8 mouse cellular contexts compared by ENCODE assay signal in the genomic region with DNA sequence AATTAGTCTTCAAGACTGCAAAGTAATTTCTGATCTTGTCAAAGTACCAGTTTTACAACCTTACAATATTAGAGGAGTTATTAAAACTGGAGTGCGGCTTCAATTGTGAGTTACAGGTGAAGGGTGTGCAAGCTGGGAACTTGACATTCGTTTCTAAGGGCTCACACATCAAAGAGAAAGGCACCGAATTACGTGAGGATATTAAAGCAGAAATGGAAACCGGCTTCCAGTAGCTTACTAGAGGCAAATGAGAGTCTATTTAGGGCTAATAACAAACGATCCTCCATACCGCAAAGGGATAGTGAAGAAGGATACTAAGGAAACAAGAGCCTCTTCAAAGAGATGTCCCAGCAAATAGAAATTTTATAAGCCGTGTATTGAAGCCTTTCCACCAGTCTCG. TPM values are rescaled to one million over a fixed set of nuclear protein-coding genes. Genes with fewer than 3 reads are reported as not detected.
DNase-seq lines count a peak whose midpoint lies in the region; ATAC-seq and TF ChIP-seq lines count a peak whose summit lies in the region.

No protein-coding gene starts in this region.

- H3K27me3 ChIP-seq in heart, adult 2 months (ENCODE audit: control insufficient read depth, insufficient read depth, low read length), result no peaks in the 10 kb centered on the region
- H3K27me3 ChIP-seq in forebrain, embryonic 12.5 days, result no peaks in the 10 kb centered on the region
- no peaks in the 10 kb centered on the region for H3K27me3 ChIP-seq in liver, embryonic 14.5 days (ENCODE audit: control insufficient read depth, insufficient read depth, low read length)

- TF ChIP-seq POLR2A in heart, adult 2 months (IDR thresholded peaks at IDR 0.05; ENCODE audit: insufficient read depth, low read depth, low read length), result no peak

- TF ChIP-seq EP300 in heart, adult 2 months (IDR thresholded peaks at IDR 0.05; ENCODE audit: insufficient read depth, low read depth, low read length), result no peak
- TF ChIP-seq EP300 in liver, embryonic 14.5 days (IDR thresholded peaks at IDR 0.05; ENCODE audit: low read depth), result no peak

- TF ChIP-seq CTCF in heart, adult 2 months (IDR thresholded peaks at IDR 0.05), result no peak
- TF ChIP-seq CTCF in liver, embryonic 14.5 days (IDR thresholded peaks at IDR 0.05; ENCODE audit: low read depth), result no peak

- peaks cover 7% of the 10 kb centered on the region for H3K4me1 ChIP-seq in heart, adult 2 months (ENCODE audit: control insufficient read depth, insufficient read depth, low read length)
- peaks cover 36% of the 10 kb centered on the region for H3K4me1 ChIP-seq in forebrain, embryonic 12.5 days
- peaks cover 50 to 52% of the 10 kb centered on the region in 2 experiments for H3K4me1 ChIP-seq in liver, embryonic 14.5 days (replicated peaks; ENCODE audit: control insufficient read depth in 2 of 2, insufficient read depth in 2 of 2, low read length in 1 of 2)

- intact Hi-C loops in heart, adult 2 months (cut with DNase I), result loop anchor here (2.0 to 5.0 kb wide), 5 partner anchors 18 to 116 kb away; no protein-coding TSS in a partner anchor
- intact Hi-C loops in heart, postnatal 25 days (cut with DNase I), result loop anchor here (5.0 to 10.0 kb wide), 2 partner anchors 76 to 486 kb away; no protein-coding TSS in a partner anchor

- peak overlapping the region; percentile 98; the same call in 1 of the 2 replicates for H3K9ac ChIP-seq in heart, adult 2 months (ENCODE audit: low read depth, low read length)
- peak overlapping the region; percentile 96 for H3K9ac ChIP-seq in forebrain, embryonic 12.5 days
- H3K9ac ChIP-seq in liver, embryonic 14.5 days (replicated peaks), result peak overlapping the region; percentile 99

- peaks cover 2% of the 10 kb centered on the region for H3K79me2 ChIP-seq in heart, adult 2 months (replicated peaks; ENCODE audit: control insufficient read depth, insufficient read depth, low read length)

- H3K36me3 ChIP-seq in heart, adult 2 months (ENCODE audit: control insufficient read depth, insufficient read depth, low read length), result peaks cover 15% of the 10 kb centered on the region
- no peaks in the 10 kb centered on the region for H3K36me3 ChIP-seq in forebrain, embryonic 12.5 days (replicated peaks)
- H3K36me3 ChIP-seq in liver, embryonic 14.5 days (replicated peaks; ENCODE audit: control insufficient read depth, insufficient read depth, low read depth), result no peaks in the 10 kb centered on the region

- H3K9me3 ChIP-seq in forebrain, embryonic 12.5 days, result no peaks in the 10 kb centered on the region
- H3K9me3 ChIP-seq in liver, embryonic 14.5 days (ENCODE audit: control insufficient read depth, low read length), result no peaks in the 10 kb centered on the region

- peak overlapping the region; percentile 99 for H3K27ac ChIP-seq in heart, adult 2 months
- no peak overlapping the region for H3K27ac ChIP-seq in forebrain, embryonic 12.5 days
- peak overlapping the region; percentile 55 for H3K27ac ChIP-seq in liver, embryonic 14.5 days

- no peak for DNase-seq in heart, adult 2 months
- no peak for DNase-seq in heart, postnatal 25 days (ENCODE audit: low spot score)
- DNase-seq in CD4-positive helper T cell, adult 2 months (ENCODE audit: low read depth, low spot score), result peak; percentile 42
- DNase-seq in liver, embryonic 14.5 days (ENCODE audit: low read depth in 3 of 3, low spot score in 3 of 3), result no peak
- DNase-seq in adrenal gland, postnatal 25 days, result no peak
- no peak for DNase-seq in cerebellum, postnatal 4 days (ENCODE audit: low spot score in 2 of 2)
- no peak for DNase-seq in urinary bladder, postnatal 14 days (ENCODE audit: low spot score)

- peak overlapping the region; percentile 75 for H3K4me2 ChIP-seq in forebrain, embryonic 12.5 days
- peak overlapping the region; percentile 78 for H3K4me2 ChIP-seq in liver, embryonic 14.5 days (ENCODE audit: low read depth)

- no peak for ATAC-seq in forebrain, embryonic 12.5 days (ENCODE audit: low FRiP score)
- ATAC-seq in liver, embryonic 14.5 days (ENCODE audit: insufficient read depth), result no peak

- WGBS in heart, adult 2 months, result 3% methylated on average over 9 of the region's 9 CpGs
- WGBS in forebrain, embryonic 12.5 days, result 5% methylated on average over 9 of the region's 9 CpGs
- 3% methylated on average over 9 of the region's 9 CpGs for WGBS in liver, embryonic 14.5 days (ENCODE audit: insufficient replicate concordance)

- peak overlapping the region; percentile 99 for H3K4me3 ChIP-seq in heart, adult 2 months
- H3K4me3 ChIP-seq in forebrain, embryonic 12.5 days (replicated peaks), result peak overlapping the region; percentile 98
- peak overlapping the region; percentile 72 to 81 for H3K4me3 ChIP-seq in liver, embryonic 14.5 days (ENCODE audit: insufficient read depth in 1 of 2, low read depth in 2 of 2, low read length in 2 of 2)

RNA-seq across cellular contexts. Expression of gene Tmem131, which starts 5.1 kb away (rescaled TPM):
- 10 to 100 TPM; 28.1 to 30.0 TPM for total RNA-seq in heart, adult 2 months (2021)
- polyA plus RNA-seq in heart, adult 2 months (2012; rRNA removed), result 13.0 and 17.0 TPM in 2 replicates
- 10 to 100 TPM; 30.7 to 33.5 TPM for total RNA-seq in heart, postnatal 25 days (2021)
- polyA plus RNA-seq in forebrain, embryonic 12.5 days (2016; fragmentation: Nextera tagmentation; extraction: Ambion mirVana), result 19.6 and 20.4 TPM in 2 replicates
- polyA plus RNA-seq in liver, embryonic 14.5 days (2012; rRNA removed), result 13.6 and 14.9 TPM in 2 replicates
- 10.6 and 11.2 TPM in 2 replicates for polyA plus RNA-seq in liver, embryonic 14.5 days (2014; fragmentation: Nextera tagmentation; extraction: Ambion mirVana)
- total RNA-seq in adrenal gland, postnatal 25 days (2021), result 48.1 and 50.8 TPM in 2 replicates
